Mouse (Mus musculus) liver, embryonic 12.5 days (tissue): ENCODE data around the gene Nup54. TPM values are rescaled to one million over a fixed set of nuclear protein-coding genes. Genes with fewer than 3 reads are reported as not detected.

Experiments used
- ATAC-seq: fragments of 200-750 bp; cut with Nextera tagmentation; 2 replicates; pipeline ENCODE4 v1.8.0; 2017; ENCODE audit warnings: moderate number of reproducible peaks, mild to moderate bottlenecking, moderate library complexity
- H3K27ac ChIP-seq: fragments of 300-500 bp; sonication (generic); 2 replicates; pipeline ENCODE4 v1.5.1; 2016; ENCODE audit warnings: mild to moderate bottlenecking
- H3K27me3 ChIP-seq: fragments of 300-500 bp; sonication (generic); replicated peaks from 2 replicates; pipeline ENCODE4 v1.6.1; 2016; ENCODE audit warnings: mild to moderate bottlenecking, moderate library complexity
- H3K36me3 ChIP-seq: fragments of 300-500 bp; sonication (generic); 2 replicates; pipeline ENCODE4 v1.6.1; 2016; ENCODE audit warnings: mild to moderate bottlenecking, moderate library complexity
- H3K4me1 ChIP-seq: fragments of 300-500 bp; sonication (generic); 2 replicates; pipeline ENCODE4 v1.6.1; 2016
- H3K4me2 ChIP-seq: fragments of 300-500 bp; sonication (generic); 2 replicates; pipeline ENCODE4 v1.6.1; 2016; ENCODE audit warnings: mild to moderate bottlenecking, moderate library complexity
- H3K4me3 ChIP-seq: fragments of 300-500 bp; sonication (generic); 2 replicates; pipeline ENCODE4 v1.5.1; 2016; ENCODE audit warnings: mild to moderate bottlenecking, moderate library complexity
- H3K9ac ChIP-seq: fragments of 300-500 bp; sonication (generic); 2 replicates; pipeline ENCODE4 v1.6.1; 2016; ENCODE audit warnings: mild to moderate bottlenecking, moderate library complexity
- H3K9me3 ChIP-seq: fragments of 300-500 bp; sonication (generic); replicated peaks from 2 replicates; pipeline ENCODE4 v1.6.1; 2016; ENCODE audit warnings: mild to moderate bottlenecking, moderate library complexity
- WGBS: fragments of 180-500 bp; shearing (Covaris S2); methylation state at CpG from one replicate; pipeline ENCODE4 v1.1.7; 2016; ENCODE audit not compliant: insufficient replicate concordance; 5-methylcytosine and 5-hydroxymethylcytosine counted together
- microRNA-seq: library from miRNA; unstranded; fragments of <30 nt; microRNA quantifications from one replicate; pipeline ENCODE4, GENCODE M21; 2017
- polyA plus RNA-seq: library from polyadenylated mRNA; unstranded; fragments of >200 nt; fragmentation: Nextera tagmentation; extraction: Ambion mirVana; gene quantifications from 2 replicates; pipeline ENCODE4 v1.2.1, GENCODE M21; 2016

The Nup54 gene
- polyA plus RNA-seq, 1 experiment from 2014 or later: 49.2 TPM

- no peak for ATAC-seq
- H3K36me3 ChIP-seq: no peaks in the 10 kb centered on the region
- H3K27ac ChIP-seq: no peak overlapping the region
- peaks cover 30% of the 10 kb centered on the region for H3K4me1 ChIP-seq
- H3K27me3 ChIP-seq: 0 out of 2 replicates have a peak, but pooled peaks cover 5% of the 10 kb centered on the region
- H3K9me3 ChIP-seq: no peaks in the 10 kb centered on the region
- no peak overlapping the region for H3K4me2 ChIP-seq
- H3K4me3 ChIP-seq: no peak overlapping the region
- no peak overlapping the region for H3K9ac ChIP-seq
- WGBS: 69% methylated on average over 6 of the region's 6 CpGs
These were observed 64.1 kb downstream of the Nup54 start for GRCm38 (mm10) chr5:92370891-92371290.

- no peak for ATAC-seq
- Histone ChIP-seq H3K36me3 (no peaks in the 10 kb centered on the region), H3K27me3 (0 out of 2 replicates have a peak, but pooled peaks cover 5% of the 10 kb centered on the region), H3K27ac (no peak overlapping the region), H3K4me1 (peaks cover 27% of the 10 kb centered on the region), H3K9me3 (no peaks in the 10 kb centered on the region), H3K4me2 (no peak overlapping the region), H3K4me3 (no peak overlapping the region), H3K9ac (no peak overlapping the region)
- 51% methylated on average over 6 of the region's 6 CpGs for WGBS
These were observed 64.6 kb downstream of the Nup54 start for GRCm38 (mm10) chr5:92370392-92370791.

GRCm38 (mm10) chr5:92369151-92369994, 65.6 kb downstream of the Nup54 start:
- no peaks in the 10 kb centered on the region for H3K9me3 ChIP-seq
- no peaks in the 10 kb centered on the region for H3K36me3 ChIP-seq
- peaks cover 2% of the 10 kb centered on the region; the same call in 1 of the 2 replicates for H3K27me3 ChIP-seq
- ATAC-seq: peak; percentile 63
- peaks cover 20% of the 10 kb centered on the region for H3K4me1 ChIP-seq
- no peak overlapping the region for H3K4me2 ChIP-seq
- H3K27ac ChIP-seq: 0 out of 2 replicates have a peak overlapping the region, but pooled peaks have one; percentile 8
- WGBS: 60% methylated on average over 13 of the region's 13 CpGs
- H3K4me3 ChIP-seq: no peak overlapping the region
- no peak overlapping the region for H3K9ac ChIP-seq

GRCm38 (mm10) chr5:92368392-92368791, 66.6 kb downstream of the Nup54 start:
- no peak for ATAC-seq
- no peaks in the 10 kb centered on the region for H3K36me3 ChIP-seq
- H3K9ac ChIP-seq: no peak overlapping the region
- no peak overlapping the region for H3K27ac ChIP-seq
- 53% methylated on average over 10 of the region's 10 CpGs for WGBS
- peaks cover 6% of the 10 kb centered on the region; the same call in 1 of the 2 replicates for H3K27me3 ChIP-seq
- H3K4me1 ChIP-seq: peaks cover 14% of the 10 kb centered on the region
- H3K9me3 ChIP-seq: no peaks in the 10 kb centered on the region
- no peak overlapping the region for H3K4me2 ChIP-seq
- H3K4me3 ChIP-seq: no peak overlapping the region

GRCm38 (mm10) chr5:92366565-92366964, 68.5 kb downstream of the Nup54 start:
- H3K36me3 ChIP-seq: no peaks in the 10 kb centered on the region
- peaks cover 8% of the 10 kb centered on the region for H3K4me1 ChIP-seq
- H3K9ac ChIP-seq: no peak overlapping the region
- H3K4me2 ChIP-seq: no peak overlapping the region
- H3K4me3 ChIP-seq: no peak overlapping the region
- peaks cover 10% of the 10 kb centered on the region; the same call in 1 of the 2 replicates for H3K27me3 ChIP-seq
- H3K27ac ChIP-seq: no peak overlapping the region; the same call in 1 of the 2 replicates
- WGBS: 65% methylated on average over 6 of the region's 6 CpGs
- H3K9me3 ChIP-seq: no peaks in the 10 kb centered on the region
- ATAC-seq: no peak

Small RNA genes within 50 kb of the gene (microRNA-seq; reads per million reads assigned to microRNA genes)
- not detected for gene Mir6415

Other genes starting within 250 kb of the Nup54 start
- not detected in 2 replicates for gene U90926, start 219.8 kb downstream of the Nup54 start, polyA plus RNA-seq
- not detected in 2 replicates for gene Ppef2, start 178.9 kb downstream of the Nup54 start, polyA plus RNA-seq
- gene Naaa, start 157.0 kb downstream of the Nup54 start, polyA plus RNA-seq: 3.0 TPM in 2 replicates
- gene Sdad1, start 124.7 kb downstream of the Nup54 start, polyA plus RNA-seq: 35.1 and 36.3 TPM in 2 replicates
- gene Cxcl9, start 107.1 kb downstream of the Nup54 start, polyA plus RNA-seq: not detected in 2 replicates
- gene Art3, start 103.4 kb downstream of the Nup54 start, polyA plus RNA-seq: 0.78 and 1.0 TPM in 2 replicates
- gene Cxcl10, start 86.3 kb downstream of the Nup54 start, polyA plus RNA-seq: 6.6 and 6.7 TPM in 2 replicates
- 4.2 and 4.3 TPM in 2 replicates for gene Scarb2, start 71.6 kb upstream of the Nup54 start, polyA plus RNA-seq
- gene Fam47e, start 119.8 kb upstream of the Nup54 start, polyA plus RNA-seq: 0.69 and 0.88 TPM in 2 replicates
- gene Stbd1, start 167.8 kb upstream of the Nup54 start, polyA plus RNA-seq: 5.3 and 5.5 TPM in 2 replicates
- gene Ccdc158, start 240.1 kb upstream of the Nup54 start, polyA plus RNA-seq: 0.17 and 0.23 TPM in 2 replicates
- 0.92 and 1.2 TPM in 2 replicates for gene Shroom3, start 248.2 kb upstream of the Nup54 start, polyA plus RNA-seq